Mouse (Mus musculus): ENCODE results near the gene Narf.

GRCm38 (mm10) chr11:121221321-121222010 lies 15.6 kb upstream of the Narf start:
- TF ChIP-seq CTCF (IDR thresholded peaks at IDR 0.05; ENCODE audit: extremely low read depth, insufficient read depth, insufficient read length, insufficient replicate concordance), result no peak
- TF ChIP-seq POLR2A (IDR thresholded peaks at IDR 0.05; ENCODE audit: low read depth, low read length), result no peak

Measured in spleen, adult 2 months (tissue).